Mouse (Mus musculus) kidney, embryonic 15.5 days (tissue): ENCODE data around the gene Gmds. TPM values are rescaled to one million over a fixed set of nuclear protein-coding genes. Genes with fewer than 3 reads are reported as not detected.

Experiments
- ATAC-seq: fragments of 200-750 bp; cut with Nextera tagmentation; replicated peaks from 2 replicates; pipeline ENCODE4 v1.8.0; 2017; ENCODE audit warnings: moderate TSS enrichment; ENCODE audit not compliant: low FRiP score
- H3K27ac ChIP-seq: fragments of 300-500 bp; sonication (generic); 2 replicates; pipeline ENCODE4 v1.5.1; 2015; ENCODE audit warnings: mild to moderate bottlenecking, inconsistent platforms
- H3K27me3 ChIP-seq: fragments of 300-500 bp; sonication (generic); 2 replicates; pipeline ENCODE4 v1.6.1; 2015; ENCODE audit warnings: inconsistent platforms
- H3K36me3 ChIP-seq: fragments of 300-500 bp; sonication (generic); 2 replicates; pipeline ENCODE4 v1.6.1; 2015; ENCODE audit warnings: inconsistent platforms
- H3K4me1 ChIP-seq: fragments of 300-500 bp; sonication (generic); 2 replicates; pipeline ENCODE4 v1.6.1; 2015; ENCODE audit warnings: inconsistent platforms
- H3K4me2 ChIP-seq: fragments of 300-500 bp; sonication (generic); 2 replicates; pipeline ENCODE4 v1.6.1; 2015; ENCODE audit warnings: moderate library complexity, mild to moderate bottlenecking, inconsistent platforms
- H3K4me3 ChIP-seq: fragments of 300-500 bp; sonication (generic); replicated peaks from 2 replicates; pipeline ENCODE4 v1.5.1; 2015; ENCODE audit warnings: mild to moderate bottlenecking, inconsistent platforms
- H3K9ac ChIP-seq: fragments of 300-500 bp; sonication (generic); 2 replicates; pipeline ENCODE4 v1.6.1; 2015; ENCODE audit warnings: mild to moderate bottlenecking, inconsistent platforms
- H3K9me3 ChIP-seq: fragments of 300-500 bp; sonication (generic); replicated peaks from 2 replicates; pipeline ENCODE4 v1.6.1; 2016; ENCODE audit warnings: inconsistent platforms
- WGBS: fragments of 180-500 bp; shearing (Covaris S2); methylation state at CpG from one replicate; pipeline ENCODE4 v1.1.7; 2015; ENCODE audit warnings: mixed read lengths; 5-methylcytosine and 5-hydroxymethylcytosine counted together
- polyA plus RNA-seq: library from polyadenylated mRNA; unstranded; fragments of >200 nt; fragmentation: Nextera tagmentation; extraction: Ambion mirVana; gene quantifications from 2 replicates; pipeline ENCODE4 v1.2.1, GENCODE M21; 2015

Gmds gene
- polyA plus RNA-seq, 1 experiment from 2014 or later = 31.8 TPM

DNA sequence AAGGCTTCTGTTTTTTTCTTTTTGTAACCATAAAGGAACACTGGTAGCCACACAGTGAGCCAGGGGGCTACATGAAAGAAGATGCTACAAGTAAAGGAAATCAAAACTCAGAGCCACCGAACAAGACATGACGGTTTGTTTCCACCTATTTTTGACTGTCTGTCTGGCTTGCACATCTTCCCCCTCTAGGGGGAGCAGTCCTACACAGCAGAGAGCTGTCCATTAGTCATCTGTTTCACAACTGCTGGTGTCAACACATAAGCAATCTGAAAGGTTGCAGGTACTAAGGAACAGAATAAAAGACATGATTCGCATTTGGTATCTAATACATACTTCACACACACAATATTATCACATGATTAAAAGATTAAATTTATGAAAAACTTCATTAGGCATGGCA lies 25.9 kb downstream of the Gmds start:
- Histone ChIP-seq H3K4me2 (no peak overlapping the region), H3K27ac (no peak overlapping the region), H3K4me1 (no peaks in the 10 kb centered on the region), H3K9me3 (no peaks in the 10 kb centered on the region), H3K9ac (no peak overlapping the region), H3K4me3 (no peak overlapping the region), H3K27me3 (no peaks in the 10 kb centered on the region), H3K36me3 (no peaks in the 10 kb centered on the region)
- 70% methylated on average over 3 of the region's 3 CpGs for WGBS
- ATAC-seq = no peak

DNA sequence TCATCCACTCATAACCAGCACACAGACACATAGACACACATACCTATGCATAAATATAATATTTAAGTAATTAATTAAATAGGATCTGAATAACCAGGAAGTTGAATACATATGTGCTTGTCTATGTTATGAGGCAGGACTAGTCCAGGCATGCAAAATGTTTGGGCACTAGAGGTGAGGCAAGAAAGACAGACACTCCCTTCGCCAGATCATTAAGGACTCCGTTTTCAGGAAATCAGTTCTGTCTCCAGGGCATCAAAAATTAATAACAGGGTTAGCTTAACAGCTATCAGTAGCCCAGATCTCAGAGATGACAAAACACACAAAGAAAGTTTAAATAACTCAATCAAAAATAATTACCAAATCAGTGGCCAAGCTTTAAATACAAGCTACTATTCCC lies 27.1 kb downstream of the Gmds start:
- H3K9ac ChIP-seq = no peak overlapping the region
- H3K4me2 ChIP-seq = no peak overlapping the region
- no peak overlapping the region for H3K4me3 ChIP-seq
- no peak for ATAC-seq
- H3K36me3 ChIP-seq = no peaks in the 10 kb centered on the region
- H3K27me3 ChIP-seq = no peaks in the 10 kb centered on the region
- no peak overlapping the region for H3K27ac ChIP-seq
- H3K9me3 ChIP-seq = no peaks in the 10 kb centered on the region
- 86% methylated on average over 2 of the region's 2 CpGs for WGBS
- H3K4me1 ChIP-seq = no peaks in the 10 kb centered on the region

DNA sequence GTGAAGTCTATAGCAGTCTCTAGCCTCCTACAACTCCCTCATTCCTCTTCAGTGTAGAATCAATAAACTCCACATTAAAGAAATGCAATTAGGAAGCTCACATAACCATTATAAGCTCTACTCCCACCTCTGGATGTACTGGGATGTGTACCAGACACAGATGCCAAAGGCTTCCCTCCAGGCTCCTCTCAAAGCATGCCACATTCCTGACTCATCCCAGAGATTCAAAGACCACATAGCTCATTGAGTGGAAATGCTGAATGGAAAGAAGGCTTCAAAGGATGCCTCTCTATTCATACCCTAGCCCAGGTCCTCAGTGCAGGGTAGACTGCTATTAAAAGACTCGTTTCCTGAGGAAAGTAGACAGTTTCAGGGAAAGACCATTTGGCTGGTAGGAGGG lies 40.1 kb downstream of the Gmds start:
- no peaks in the 10 kb centered on the region for H3K27me3 ChIP-seq
- H3K4me3 ChIP-seq = no peak overlapping the region
- H3K36me3 ChIP-seq = no peaks in the 10 kb centered on the region
- no peak overlapping the region for H3K27ac ChIP-seq
- no peaks in the 10 kb centered on the region for H3K9me3 ChIP-seq
- no peak overlapping the region for H3K4me2 ChIP-seq
- no peak overlapping the region for H3K9ac ChIP-seq
- ATAC-seq = no peak
- WGBS = 32% methylated on average over 1 of the region's 1 CpGs
- no peaks in the 10 kb centered on the region for H3K4me1 ChIP-seq

DNA sequence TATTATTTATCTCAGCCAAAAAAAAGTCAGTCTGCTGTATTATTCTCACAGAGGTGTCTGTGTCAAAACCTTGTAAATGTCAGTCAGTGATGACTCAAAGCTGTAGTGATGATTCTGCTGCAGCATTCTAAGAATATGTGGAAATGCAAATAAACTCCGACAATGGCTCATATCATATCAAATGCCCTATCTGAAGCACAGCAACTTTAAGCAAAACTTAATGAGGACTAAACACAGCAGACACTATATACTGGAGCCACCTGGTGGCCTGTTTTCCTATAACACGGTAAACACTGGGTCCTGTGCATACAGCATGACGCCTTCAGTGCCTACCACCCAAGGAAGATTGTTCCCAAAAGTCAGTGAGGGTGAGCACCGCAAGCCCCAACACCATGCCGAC lies 41.1 kb downstream of the Gmds start:
- Histone ChIP-seq H3K9ac (no peak overlapping the region), H3K36me3 (no peaks in the 10 kb centered on the region), H3K4me3 (no peak overlapping the region), H3K27me3 (no peaks in the 10 kb centered on the region), H3K9me3 (no peaks in the 10 kb centered on the region), H3K4me1 (no peaks in the 10 kb centered on the region), H3K4me2 (no peak overlapping the region), H3K27ac (no peak overlapping the region)
- ATAC-seq = 0 out of 2 replicates have a peak, but pooled peaks have one; percentile 64
- WGBS = 38% methylated on average over 5 of the region's 5 CpGs

DNA sequence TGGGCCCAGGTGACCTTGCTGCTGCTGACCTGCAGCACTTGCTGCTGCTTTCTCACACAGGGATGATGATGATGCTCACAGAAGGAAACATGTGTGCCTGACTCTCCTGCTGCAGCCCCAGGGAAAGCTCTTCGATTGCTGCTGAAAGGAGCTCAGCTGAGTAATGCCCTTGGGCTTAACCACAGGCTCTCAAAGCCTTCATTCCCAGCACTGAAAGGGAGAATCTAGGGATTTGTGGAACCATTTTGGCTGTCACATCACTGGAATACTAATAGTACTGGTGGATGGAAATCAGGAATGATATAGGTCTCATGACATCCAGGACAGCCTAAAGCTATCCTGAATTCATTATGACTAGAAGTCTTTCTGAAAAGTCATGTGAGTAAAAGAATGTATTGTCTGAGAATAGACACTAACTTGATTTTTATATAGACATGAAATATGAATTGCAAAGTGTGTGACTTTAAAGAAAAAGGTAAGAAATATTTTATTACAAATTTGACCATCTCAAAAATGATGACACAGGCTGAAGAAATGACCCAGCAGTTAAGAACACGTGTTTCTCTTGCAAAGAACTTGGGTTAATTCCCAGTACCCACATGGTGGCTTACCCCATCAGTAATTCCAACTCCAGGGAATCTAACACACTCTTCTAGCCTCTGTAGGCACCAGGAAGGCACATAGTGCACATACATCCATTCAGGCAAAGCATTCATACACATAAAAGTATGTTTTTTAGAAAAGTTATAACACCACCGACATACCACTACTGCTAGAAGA lies 43.9 kb downstream of the Gmds start:
- ATAC-seq = no peak
- Histone ChIP-seq H3K9me3 (no peaks in the 10 kb centered on the region), H3K27ac (no peak overlapping the region), H3K9ac (no peak overlapping the region), H3K27me3 (no peaks in the 10 kb centered on the region), H3K4me3 (no peak overlapping the region), H3K4me2 (no peak overlapping the region), H3K36me3 (no peaks in the 10 kb centered on the region), H3K4me1 (no peaks in the 10 kb centered on the region)
- 77% methylated on average over 3 of the region's 3 CpGs for WGBS

DNA sequence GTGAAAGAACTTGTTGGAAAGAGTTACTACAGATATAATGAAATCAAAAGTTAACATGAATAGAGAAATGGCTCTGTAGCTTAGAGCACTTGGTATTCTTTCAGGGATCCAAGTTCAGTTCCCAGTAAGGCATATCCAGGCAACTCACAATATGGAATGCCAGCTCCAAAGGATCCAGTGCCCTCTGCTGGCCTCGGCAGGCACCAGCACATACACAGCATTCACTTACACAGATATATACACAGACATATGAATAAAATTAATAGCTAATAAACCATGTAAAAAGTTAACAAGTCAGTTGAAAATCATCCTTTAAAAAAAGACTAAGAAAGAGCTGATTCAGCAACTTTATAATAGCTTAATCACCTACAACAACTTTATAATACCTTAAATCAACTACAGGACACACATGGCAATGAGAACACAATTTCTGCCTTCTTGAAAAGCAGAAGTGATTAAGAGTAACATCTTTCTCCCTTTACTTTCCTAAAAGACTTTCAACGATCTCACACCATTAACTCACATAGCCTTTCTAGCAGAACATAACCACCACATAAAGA lies 65.5 kb downstream of the Gmds start:
- 86% methylated on average over 2 of the region's 2 CpGs for WGBS
- 0 out of 2 replicates have a peak, but pooled peaks cover 2% of the 10 kb centered on the region for H3K4me1 ChIP-seq
- no peaks in the 10 kb centered on the region for H3K36me3 ChIP-seq
- H3K27me3 ChIP-seq = no peaks in the 10 kb centered on the region
- no peak overlapping the region for H3K4me3 ChIP-seq
- no peak overlapping the region for H3K4me2 ChIP-seq
- no peaks in the 10 kb centered on the region for H3K9me3 ChIP-seq
- ATAC-seq = no peak
- H3K27ac ChIP-seq = no peak overlapping the region
- no peak overlapping the region for H3K9ac ChIP-seq

DNA sequence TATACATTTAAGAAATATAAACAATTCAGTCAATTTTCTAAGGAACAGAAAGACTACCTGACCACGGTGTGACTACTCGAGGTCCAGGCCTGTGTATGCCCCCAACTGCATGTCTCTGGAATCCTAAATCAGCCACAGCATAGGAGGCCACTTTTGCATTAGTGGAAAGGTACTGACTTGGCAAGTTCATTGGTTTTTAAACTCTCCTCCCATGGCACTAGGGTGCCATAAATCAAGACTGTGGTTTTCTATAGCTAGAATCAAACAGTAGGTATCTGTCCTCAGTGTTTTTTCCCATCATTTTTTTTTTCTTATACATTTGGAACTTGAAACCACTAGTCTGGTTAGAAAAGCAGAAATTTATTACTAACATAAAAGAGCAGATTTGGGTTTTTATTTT lies 68.8 kb downstream of the Gmds start:
- H3K9ac ChIP-seq = no peak overlapping the region
- WGBS = 31% methylated on average over 2 of the region's 2 CpGs
- ATAC-seq = no peak
- H3K4me2 ChIP-seq = no peak overlapping the region
- no peaks in the 10 kb centered on the region for H3K9me3 ChIP-seq
- no peaks in the 10 kb centered on the region for H3K36me3 ChIP-seq
- H3K27me3 ChIP-seq = no peaks in the 10 kb centered on the region
- H3K4me1 ChIP-seq = 0 out of 2 replicates have a peak, but pooled peaks cover 2% of the 10 kb centered on the region
- H3K27ac ChIP-seq = no peak overlapping the region
- H3K4me3 ChIP-seq = no peak overlapping the region

DNA sequence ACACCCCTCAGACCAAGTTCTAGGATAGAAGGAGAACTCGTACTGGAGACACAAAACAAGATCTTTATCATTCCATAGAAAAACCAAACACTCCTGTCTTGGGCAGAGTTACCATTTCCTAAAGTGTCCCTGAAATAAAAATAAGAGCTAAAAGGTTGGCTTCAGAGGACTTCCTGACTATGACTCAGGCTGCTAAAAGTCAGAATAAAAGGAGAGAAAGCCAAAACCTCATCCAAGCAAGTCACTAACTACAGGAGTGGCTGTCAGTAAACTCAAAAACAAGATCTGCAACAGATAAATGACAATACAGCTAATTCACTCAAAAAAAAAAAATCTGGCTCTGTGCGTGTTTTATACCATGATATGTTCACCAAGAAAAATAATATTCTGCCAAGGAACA lies 69.3 kb downstream of the Gmds start:
- no peaks in the 10 kb centered on the region for H3K36me3 ChIP-seq
- 62% methylated on average over 2 of the region's 2 CpGs for WGBS
- H3K4me1 ChIP-seq = 0 out of 2 replicates have a peak, but pooled peaks cover 2% of the 10 kb centered on the region
- no peak overlapping the region for H3K9ac ChIP-seq
- no peak overlapping the region for H3K27ac ChIP-seq
- no peaks in the 10 kb centered on the region for H3K9me3 ChIP-seq
- no peaks in the 10 kb centered on the region for H3K27me3 ChIP-seq
- no peak overlapping the region for H3K4me3 ChIP-seq
- no peak overlapping the region for H3K4me2 ChIP-seq
- no peak for ATAC-seq

DNA sequence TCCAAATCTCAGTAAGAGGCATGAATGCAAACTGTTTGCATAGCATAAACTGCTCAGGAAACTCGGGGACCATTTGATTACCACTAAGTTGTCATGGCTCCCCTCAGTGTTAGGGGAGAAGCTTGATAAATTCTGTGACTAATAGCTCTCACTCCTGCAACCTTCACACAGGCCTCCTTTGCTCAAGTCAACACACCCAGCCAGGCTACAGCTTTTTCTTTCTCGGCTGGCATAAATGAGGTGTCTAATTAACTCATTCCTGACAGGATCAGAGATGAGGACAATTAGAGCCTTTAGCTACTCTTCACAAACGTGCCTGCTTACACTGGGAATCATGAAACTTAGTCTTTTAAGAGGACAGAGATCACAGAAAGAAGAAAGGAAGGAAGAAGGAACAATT lies 70.3 kb downstream of the Gmds start:
- no peaks in the 10 kb centered on the region for H3K4me1 ChIP-seq
- no peak overlapping the region for H3K4me3 ChIP-seq
- no peak overlapping the region for H3K9ac ChIP-seq
- H3K27me3 ChIP-seq = no peaks in the 10 kb centered on the region
- no peak for ATAC-seq
- WGBS = 26% methylated on average over 3 of the region's 3 CpGs
- H3K9me3 ChIP-seq = no peaks in the 10 kb centered on the region
- no peak overlapping the region for H3K27ac ChIP-seq
- no peak overlapping the region for H3K4me2 ChIP-seq
- H3K36me3 ChIP-seq = no peaks in the 10 kb centered on the region

DNA sequence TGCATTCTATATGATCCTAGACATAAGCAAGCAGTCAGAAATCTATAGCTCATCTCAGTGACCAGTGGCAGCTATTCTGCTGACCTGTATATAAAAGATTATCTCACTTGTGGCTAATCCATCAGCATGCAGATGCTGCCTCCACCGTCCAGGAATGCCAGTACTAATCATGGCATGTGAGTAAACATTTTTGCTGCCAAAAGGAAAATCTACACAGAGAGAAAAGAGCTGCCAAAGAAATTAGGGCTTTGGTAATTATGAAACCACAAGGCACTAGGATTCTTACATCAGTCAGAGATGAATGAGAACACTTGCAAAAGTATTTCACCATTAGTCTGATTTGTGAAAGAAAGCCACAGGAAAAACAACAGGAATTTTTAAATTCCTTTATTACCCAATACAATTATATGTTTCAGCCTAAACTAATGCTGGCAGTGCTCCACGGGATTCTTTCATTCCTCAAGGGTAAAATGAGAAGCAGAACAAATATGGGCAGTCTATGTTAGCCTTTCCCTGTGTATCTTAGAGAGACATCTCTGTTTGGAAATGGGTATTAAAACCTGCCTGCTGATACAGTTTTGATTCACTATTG lies 71.3 kb downstream of the Gmds start:
- Histone ChIP-seq H3K27ac (no peak overlapping the region), H3K4me1 (no peaks in the 10 kb centered on the region), H3K9ac (no peak overlapping the region), H3K27me3 (no peaks in the 10 kb centered on the region), H3K4me2 (no peak overlapping the region), H3K4me3 (no peak overlapping the region), H3K36me3 (no peaks in the 10 kb centered on the region), H3K9me3 (no peaks in the 10 kb centered on the region)
- 24% methylated on average over 2 of the region's 2 CpGs for WGBS
- no peak for ATAC-seq

DNA sequence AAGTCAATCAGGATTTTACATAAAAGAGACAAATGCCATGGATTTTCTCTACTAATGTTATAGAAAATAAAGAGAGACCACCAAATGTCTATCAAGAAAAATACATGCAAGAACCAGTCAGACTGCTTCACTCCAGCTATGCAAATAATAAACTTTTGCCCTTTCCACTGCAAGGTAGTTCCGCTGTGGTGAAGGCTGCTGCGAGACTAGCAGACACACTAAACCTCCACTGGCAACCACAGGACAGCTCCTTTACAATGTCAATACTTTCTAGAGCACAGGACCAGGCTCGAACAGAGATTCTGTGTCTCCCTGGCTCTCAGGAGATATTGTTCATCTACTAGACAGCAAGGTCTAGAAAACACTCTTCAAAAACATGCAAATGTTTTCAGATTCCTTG lies 71.8 kb downstream of the Gmds start:
- Histone ChIP-seq H3K9me3 (no peaks in the 10 kb centered on the region), H3K27me3 (no peaks in the 10 kb centered on the region), H3K36me3 (no peaks in the 10 kb centered on the region), H3K4me3 (no peak overlapping the region), H3K27ac (no peak overlapping the region), H3K9ac (no peak overlapping the region), H3K4me2 (no peak overlapping the region), H3K4me1 (no peaks in the 10 kb centered on the region)
- no peak for ATAC-seq
- WGBS = 39% methylated on average over 3 of the region's 3 CpGs

DNA sequence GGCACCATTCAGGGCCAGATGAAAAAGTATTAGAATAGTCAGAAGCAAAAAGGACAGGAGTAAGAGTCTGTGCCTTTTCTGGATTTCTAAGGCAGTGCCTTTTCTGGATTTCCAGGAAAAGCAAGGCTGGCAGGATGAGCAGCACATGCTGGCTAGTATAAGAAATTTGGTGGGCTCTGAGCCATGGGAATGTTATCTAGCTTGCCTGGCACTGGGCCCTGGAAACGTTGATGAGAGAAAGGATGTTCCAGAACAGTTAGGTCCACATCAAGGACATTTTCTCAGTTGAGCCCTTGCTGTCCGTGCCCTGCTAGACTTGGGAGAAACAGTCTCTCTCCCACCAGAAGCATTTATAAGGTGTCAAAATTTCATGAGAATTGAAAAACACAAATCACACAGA lies 82.4 kb downstream of the Gmds start:
- Histone ChIP-seq H3K27me3 (no peaks in the 10 kb centered on the region), H3K9me3 (no peaks in the 10 kb centered on the region), H3K4me1 (0 out of 2 replicates have a peak, but pooled peaks cover 2% of the 10 kb centered on the region), H3K27ac (no peak overlapping the region), H3K36me3 (no peaks in the 10 kb centered on the region), H3K4me2 (no peak overlapping the region), H3K9ac (no peak overlapping the region), H3K4me3 (no peak overlapping the region)
- ATAC-seq = no peak
- 76% methylated on average over 2 of the region's 2 CpGs for WGBS
